21 mouse cellular contexts compared by ENCODE assay signal in genomic region chr6:89416030-89416595, GRCm38 (mm10).
"Had no signal": no experiment of that assay in that cellular context is flagged by ENCODE, and none has a peak within 500 bp of the region (broad histone marks: within the 10 kb centered on the region; RNA-seq: fewer than 3 reads in every experiment).

No protein-coding gene starts in this region.

- H3K9me3 ChIP-seq: limb, embryonic 10.5 days; limb, embryonic 13.5 days; liver, embryonic 13.5 days; megakaryocyte, embryonic 14.5 days; midbrain, embryonic 15.5 days; neural tube, embryonic 12.5 days; neural tube, embryonic 15.5 days had no signal

- H3K27me3 ChIP-seq: limb, embryonic 13.5 days; midbrain, embryonic 15.5 days; neural tube, embryonic 12.5 days; neural tube, embryonic 15.5 days had no signal

- H3K9ac ChIP-seq: limb, embryonic 13.5 days; liver, embryonic 13.5 days; liver, postnatal 0 days; lung, embryonic 14.5 days; midbrain, embryonic 15.5 days; neural tube, embryonic 12.5 days; neural tube, embryonic 15.5 days had no signal

- H3K4me1 ChIP-seq: limb, embryonic 10.5 days; limb, embryonic 13.5 days; midbrain, embryonic 15.5 days; neural tube, embryonic 12.5 days; neural tube, embryonic 15.5 days had no signal

- DNase-seq: kidney, adult 2 months; kidney, postnatal 10 days; kidney, postnatal 36 days; liver; liver, embryonic 13.5 days; liver, postnatal 0 days; lung, embryonic 14.5 days; right cerebral cortex, adult 18-20 months; right cerebral cortex, postnatal 14 days; right cerebral cortex, postnatal 4 days; thymus, postnatal 25 days had no signal

- H3K36me3 ChIP-seq: limb, embryonic 10.5 days; limb, embryonic 13.5 days; liver, embryonic 13.5 days; midbrain, embryonic 15.5 days; neural tube, embryonic 12.5 days had no signal

- H3K27ac ChIP-seq: limb, embryonic 10.5 days; limb, embryonic 13.5 days; liver, embryonic 13.5 days; midbrain, embryonic 15.5 days; neural tube, embryonic 12.5 days; neural tube, embryonic 15.5 days; stomach, postnatal 0 days had no signal

- ATAC-seq: intestine, embryonic 16.5 days; lung, postnatal 0 days; midbrain, embryonic 15.5 days had no signal

- H3K4me3 ChIP-seq: limb, embryonic 10.5 days; limb, embryonic 13.5 days; liver, embryonic 13.5 days; midbrain, embryonic 15.5 days; neural tube, embryonic 12.5 days; neural tube, embryonic 15.5 days had no signal

- H3K4me2 ChIP-seq: limb, embryonic 13.5 days; liver, embryonic 13.5 days; lung, embryonic 14.5 days; midbrain, embryonic 11.5 days; midbrain, embryonic 15.5 days; neural tube, embryonic 12.5 days; neural tube, embryonic 15.5 days had no signal
